Mouse (Mus musculus): Measurements from ENCODE around the gene Gpr62.

DNA sequence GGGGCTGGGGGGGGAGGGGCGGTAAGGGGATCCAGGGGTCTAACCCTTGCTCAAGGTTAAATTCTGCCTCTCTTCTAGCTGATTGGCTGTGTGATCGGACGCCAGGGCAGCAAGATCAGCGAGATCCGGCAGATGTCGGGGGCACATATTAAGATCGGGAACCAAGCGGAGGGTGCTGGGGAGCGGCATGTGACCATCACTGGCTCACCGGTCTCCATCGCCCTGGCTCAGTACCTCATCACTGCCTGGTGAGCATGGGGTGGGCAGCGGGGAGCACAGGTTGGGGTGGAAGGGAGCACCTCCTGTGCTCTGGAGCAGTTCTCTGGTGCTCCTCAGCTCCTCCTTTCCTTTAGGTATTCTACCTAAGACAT is 3.3 kb downstream of the Gpr62 start:
- TF ChIP-seq CTCF (IDR thresholded peaks at IDR 0.05; ENCODE audit: insufficient read depth, low read length) = no peak
- no peak for TF ChIP-seq POLR2A (IDR thresholded peaks at IDR 0.05; ENCODE audit: borderline replicate concordance, extremely low read depth, low read depth, low read length)

All from lung, adult 2 months (tissue).